Mouse (Mus musculus) spleen, postnatal 4 days (tissue): Measurements from ENCODE around the gene Dapp1.

Experiments used
- DNase-seq, 2 experiments: peaks; one replicate each; pipeline ENCODE4 v3.0.0; 2022; ENCODE audit warnings: low spot score in 2 of 2

The Dapp1 gene

DNA sequence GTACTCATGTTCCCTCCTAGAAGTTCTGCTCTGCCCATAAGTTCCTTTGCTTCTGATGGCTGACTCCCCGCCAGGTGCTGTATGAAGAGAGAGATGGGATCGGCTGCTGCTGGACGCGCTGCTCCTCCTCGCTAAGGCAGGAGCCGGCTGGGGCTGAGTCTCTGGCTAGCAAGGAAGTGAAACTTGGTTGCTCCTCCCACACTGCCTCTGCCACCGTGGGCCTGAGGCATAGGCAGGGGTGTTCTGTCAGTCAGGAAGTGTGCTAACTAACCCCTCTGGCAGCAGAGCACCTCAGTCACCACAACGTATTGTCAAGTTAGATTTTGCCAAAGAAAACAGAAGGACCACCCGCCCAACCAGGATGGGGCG lies at the start of gene Dapp1:
Gene Dapp1, minus strand, starts transcription at position 164 of the 369 bp plus-strand sequence.
- DNase-seq: peak; percentile 81 to 89

DNA sequence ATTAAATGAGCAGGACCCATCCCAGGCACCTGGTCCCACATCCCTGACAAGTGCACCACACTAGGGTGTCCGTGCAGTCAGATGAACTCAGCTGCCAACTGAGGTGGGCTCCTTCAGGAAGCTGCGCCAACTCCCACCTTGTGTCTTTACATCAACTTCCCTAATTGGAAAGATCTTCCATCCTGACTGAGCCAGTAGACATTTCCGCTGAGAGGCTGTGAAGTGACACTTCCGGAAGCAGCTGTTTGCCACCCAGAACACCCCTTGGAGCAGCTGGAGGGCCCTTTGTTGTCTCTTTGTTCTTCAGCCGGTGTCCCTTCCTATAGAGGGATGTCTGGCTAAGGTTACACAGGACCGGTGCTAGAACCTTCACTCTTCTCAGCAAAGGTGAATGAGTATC lies 49.2 kb upstream of the Dapp1 start:
- no peak for DNase-seq

DNA sequence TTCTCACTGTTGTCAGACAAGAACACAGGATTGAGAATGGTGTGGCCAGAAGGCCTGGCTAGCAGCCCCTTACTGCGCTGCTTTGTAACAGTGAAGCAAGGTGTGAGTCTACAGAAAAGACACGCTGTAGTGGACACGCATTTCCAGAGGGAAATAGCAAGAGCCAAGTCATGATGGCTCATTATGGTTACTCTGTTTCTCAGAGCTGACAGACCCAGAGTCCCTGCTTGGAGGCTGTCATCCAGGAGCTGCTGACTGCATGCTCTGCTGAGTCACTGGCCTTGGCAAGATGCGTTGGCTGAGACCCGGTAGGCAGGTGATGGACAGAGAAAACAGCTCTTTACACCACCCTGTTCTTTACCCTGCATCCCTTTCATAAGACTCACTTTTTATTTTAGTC lies 48.0 kb upstream of the Dapp1 start:
- DNase-seq: no peak

DNA sequence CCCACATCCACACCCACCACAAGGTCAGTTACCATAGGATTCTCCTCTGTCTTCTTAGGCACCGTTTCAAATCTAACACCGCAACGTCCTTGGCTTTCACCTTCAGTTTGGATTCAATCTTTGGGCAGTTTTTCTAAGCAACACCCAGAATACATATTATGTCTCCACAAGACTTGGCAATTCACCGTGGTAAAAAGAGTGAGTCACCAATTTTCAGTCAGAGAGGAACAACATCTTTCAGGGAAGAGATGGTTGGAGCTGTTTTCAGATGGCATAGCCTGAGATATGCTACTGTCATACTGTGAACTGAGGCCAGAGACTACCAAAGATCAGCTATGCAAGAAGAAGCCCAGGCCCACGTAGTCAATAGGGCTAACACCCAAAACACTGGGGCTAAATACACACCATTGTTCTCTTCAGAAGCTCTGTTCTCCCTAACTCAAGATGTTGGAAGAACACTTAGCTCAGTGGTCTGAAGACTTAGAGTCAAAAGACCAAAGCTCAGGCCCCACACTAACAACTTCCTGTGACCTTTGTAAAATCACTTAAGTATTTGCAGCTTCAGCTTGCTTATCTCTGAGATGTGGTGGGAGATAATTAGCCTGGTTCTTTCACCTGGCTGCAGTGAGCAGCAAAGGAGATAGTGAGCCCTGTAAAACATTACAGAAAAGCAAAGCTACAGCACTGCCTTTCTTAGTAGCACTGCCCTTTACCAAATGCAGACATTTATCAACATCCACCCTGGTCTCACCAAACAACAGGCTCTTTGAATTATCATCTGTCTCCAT lies 46.4 kb upstream of the Dapp1 start:
- DNase-seq: no peak

DNA sequence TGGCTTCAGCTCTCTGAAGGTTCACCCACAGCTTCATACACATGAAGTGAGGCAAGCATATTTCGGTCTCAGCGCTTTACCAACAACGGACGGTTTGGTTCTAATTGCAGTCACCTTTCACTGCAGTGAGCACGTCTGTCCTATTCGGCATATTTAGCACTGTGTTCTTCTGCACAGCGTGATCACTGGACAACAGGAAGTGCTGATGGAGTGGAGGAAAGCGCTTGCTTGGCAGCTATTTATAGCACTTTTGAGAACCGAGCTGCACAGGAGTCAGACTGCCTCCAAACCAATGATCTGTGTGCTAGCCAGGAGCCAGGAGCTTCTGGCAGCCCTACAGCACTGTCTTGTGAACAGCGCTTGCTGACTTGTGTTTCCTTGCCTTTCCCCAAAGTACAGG lies 44.9 kb upstream of the Dapp1 start:
- DNase-seq: no peak

DNA sequence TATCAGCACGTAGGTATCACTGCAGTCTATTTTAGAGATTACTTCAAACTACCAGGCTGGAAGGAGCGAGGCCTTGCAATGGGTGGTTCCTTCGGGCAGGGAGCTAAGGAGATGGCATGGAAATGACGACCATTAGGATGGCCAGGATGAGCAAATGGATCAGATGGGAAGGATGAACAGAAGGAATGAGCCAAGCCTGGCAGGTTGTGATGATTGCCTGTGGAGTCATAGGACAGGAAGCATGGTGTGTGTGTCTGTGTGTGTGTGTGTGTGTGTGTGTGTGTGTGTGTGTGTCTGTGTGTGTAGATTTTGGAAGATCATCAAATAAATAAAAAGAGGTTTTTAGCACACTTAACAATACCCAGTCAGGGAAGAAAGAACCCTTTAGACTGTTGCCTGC lies 41.3 kb upstream of the Dapp1 start:
- DNase-seq: no peak

DNA sequence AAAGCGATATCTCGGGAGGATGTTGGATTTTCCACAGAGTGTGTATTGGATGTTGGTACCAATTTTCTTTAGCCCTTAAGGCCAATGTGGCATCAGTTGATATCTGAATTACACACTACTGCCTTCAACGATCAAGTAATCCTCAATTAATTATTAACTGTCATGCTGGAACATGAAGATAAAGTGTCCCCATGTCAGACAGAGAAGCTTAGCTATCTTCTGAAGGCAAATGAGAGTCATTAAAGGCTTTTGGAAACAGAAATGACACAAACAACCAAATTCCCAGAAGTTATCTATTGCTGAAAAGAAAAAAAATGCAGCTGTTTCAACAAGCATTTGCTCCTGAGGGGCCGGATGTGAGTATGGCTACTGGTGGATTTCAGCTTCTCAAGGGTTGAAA lies 40.7 kb upstream of the Dapp1 start:
- DNase-seq: no peak

DNA sequence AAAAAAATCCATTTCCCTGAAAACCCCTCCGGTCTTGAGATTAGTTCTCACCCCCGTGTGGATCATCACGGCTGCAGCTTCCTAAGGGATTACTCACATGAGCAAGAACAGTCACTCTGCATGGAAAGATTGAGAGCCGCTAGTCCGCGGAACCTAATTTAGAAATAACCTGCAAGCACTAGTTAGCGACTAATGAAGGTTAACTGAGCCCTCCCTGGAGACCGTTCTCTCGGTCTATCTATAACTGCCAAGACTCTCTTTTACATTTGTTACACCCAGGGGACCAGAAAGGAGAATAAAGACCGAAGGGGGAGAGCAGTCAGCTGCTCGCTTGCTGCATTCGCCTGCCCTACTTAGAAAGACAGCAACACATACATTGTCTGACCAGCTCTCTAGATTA lies 35.5 kb upstream of the Dapp1 start:
- peak in 1 of 2 experiments; percentile 19 for DNase-seq

DNA sequence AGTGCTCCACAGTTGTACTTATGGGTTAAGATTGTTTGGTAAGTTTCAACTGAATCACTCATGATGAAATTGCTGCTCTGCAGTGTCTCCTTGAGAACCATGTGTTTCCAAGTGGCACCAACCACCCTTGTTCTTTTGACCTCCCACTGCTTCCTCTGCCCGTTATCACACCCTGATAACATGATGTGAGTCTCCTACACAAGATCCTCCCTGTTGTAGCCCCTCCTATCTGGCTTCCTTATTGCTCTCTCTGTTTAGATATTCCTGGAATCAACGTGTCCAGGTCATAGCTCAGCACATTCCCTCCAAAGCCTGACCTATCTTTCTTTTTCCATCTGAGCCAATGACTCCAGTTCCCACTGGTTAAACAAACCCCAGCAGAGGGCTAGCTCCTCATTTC lies 33.4 kb upstream of the Dapp1 start:
- DNase-seq: no peak

DNA sequence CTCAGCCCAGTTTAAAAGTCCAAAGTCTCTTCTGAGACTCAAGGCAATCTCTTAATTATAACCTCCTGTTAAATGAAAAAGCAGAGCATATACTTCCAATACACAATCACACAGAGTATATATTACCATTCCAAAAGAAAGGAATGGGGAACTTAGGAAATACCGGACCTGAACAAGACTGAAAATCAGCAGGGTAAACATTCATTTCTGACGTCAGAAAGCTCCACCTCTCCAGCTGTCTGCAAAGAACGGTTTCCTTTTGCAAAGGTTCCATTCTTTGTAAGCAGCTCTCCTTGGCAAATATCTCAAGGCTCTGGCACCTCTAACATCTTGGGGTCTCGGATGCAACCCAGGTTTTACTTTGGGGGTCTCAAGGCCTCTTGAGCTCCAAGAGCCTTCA lies 31.0 kb upstream of the Dapp1 start:
- no peak for DNase-seq

DNA sequence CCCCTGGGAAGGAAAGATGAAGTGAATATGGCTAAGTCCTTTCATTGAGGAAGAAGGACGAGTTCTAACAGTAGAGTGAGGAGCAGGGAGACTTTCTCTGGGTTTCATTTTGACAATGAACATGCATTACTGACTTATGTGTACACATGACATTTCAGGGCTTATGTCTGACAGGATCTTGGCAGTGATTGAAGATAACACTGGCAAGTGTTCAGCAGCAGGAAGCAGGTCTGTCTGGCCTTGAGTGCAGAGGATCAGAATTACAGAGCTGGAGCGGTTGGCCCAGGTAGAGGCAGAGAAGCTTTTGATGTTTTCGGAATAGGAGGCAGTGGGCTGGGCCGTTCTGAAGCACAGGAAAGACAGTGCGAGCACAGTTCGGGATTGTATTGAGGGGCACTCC lies 26.8 kb upstream of the Dapp1 start:
- no peak for DNase-seq

DNA sequence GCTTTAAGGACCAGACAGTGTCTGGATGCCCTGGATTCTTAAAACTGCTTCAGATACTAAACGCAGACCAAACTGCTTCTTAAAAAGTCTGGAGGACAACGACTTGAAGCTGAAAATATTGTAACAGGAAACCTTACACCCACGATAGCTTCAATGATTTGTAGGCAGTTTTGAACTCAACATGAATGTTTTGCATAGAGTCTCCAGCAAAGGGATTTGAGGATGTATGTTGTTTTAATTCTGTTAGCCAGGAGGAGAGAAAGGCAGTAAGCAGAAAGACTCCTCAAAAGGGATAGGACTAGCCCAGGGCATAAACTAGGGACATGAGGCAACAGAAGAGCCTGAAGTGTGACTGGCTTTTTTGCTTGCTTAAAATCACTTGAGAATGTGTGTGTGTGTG lies 25.6 kb upstream of the Dapp1 start:
- DNase-seq: no peak

DNA sequence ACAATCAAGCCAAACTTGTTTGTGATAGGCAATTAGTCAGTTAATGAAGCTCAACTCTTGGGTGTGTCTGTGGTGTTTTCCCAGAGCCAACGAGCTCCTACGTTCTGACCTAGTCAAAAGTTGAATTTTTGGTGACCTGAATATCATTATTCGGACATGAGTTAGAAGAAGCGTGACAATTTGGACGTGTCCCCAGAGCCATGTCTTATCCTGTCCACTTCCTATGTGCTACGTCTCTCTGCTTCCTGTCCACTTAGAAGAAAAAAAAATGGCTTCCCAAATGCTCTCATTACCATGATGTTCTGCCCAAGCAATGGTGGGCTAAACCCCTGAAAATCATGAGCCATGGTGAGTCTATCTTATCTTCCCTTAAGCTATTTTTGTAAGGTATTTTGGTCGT lies 21.9 kb upstream of the Dapp1 start:
- no peak for DNase-seq

DNA sequence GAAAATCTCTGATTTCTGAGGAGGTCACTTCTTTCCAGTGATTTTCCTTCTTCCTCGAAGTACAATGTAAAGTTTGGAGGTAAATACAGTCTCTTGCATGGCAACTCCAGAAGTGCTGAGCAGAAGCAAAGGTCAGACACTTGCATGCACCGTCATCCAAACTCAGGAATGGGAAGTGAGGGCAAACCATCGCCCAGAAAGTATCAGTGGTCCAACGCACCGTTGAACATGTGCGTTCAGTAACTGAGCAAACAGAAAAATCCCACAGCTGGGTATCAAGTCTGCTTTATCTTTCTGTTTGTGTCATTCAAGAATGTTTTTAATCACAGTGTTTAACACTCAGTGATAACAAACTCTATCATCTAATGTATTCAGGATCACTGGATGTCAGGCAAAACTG lies 21.2 kb upstream of the Dapp1 start:
- no peak for DNase-seq

DNA sequence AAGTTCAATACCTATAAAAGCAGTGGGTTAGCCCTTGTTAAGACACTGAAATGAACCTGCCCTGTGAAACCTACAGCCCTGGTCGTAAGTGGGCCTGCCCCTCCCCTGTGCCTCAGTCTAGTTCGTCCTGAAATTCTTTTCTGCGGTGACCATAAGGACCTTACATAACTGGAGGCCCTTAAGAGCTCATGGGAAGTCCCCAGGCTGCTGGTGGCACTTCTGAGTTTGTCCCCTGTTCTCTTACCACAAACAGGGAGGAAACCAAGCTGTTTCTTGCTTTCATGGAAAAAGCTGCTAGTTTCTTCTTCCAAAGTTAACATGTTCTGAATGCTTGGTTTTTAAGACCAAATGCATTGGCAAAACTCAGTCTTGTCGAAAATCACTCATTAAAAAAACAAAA lies 20.5 kb upstream of the Dapp1 start:
- DNase-seq: no peak

DNA sequence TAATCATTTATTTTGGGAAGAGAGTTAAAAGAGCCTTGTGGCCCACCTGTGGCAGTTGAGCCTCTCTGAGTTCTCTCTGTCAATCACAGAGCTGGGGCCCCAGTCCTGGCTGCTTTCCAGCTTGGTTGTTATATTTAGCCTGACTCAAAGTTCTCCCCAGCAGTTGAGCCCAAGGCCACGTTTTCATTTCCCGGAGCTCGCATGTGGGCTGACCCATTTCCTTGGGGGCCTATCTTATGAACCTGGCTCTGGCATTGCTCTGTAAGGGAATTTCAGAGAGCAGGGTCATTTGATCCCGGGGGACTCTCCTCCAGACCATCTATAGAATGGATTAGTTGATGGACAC lies 19.4 kb upstream of the Dapp1 start:
- no peak for DNase-seq

DNA sequence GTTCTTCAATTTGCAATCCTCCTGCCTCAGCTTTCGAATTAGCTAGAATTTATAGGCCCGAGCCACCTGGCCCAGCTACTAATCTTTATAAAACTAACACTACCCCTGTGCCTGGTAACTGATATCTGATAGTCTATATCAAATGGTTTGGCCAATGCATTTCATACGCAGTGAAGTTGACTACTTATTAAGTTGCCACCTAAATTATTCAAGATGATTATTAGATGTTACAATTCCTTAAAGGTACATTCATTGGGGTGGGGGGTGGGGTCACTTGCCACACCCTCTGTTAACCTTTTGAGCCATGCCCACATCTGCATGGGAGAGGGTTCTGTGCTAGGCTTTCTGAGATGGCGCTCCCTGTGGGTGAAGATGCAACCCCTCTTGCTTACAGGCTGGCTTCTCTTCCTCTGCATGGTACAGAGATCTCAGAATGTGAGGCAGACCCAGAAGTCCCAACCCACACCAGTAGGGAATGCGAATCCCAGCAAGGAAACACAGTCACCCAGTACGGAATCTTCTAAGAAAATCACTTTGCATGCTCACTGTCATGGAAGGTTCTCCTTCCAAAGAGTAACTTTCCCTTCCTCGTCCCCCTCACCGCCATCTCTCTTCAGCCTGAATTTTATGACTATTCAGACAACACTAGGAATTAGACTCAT lies 18.8 kb upstream of the Dapp1 start:
- no peak for DNase-seq

DNA sequence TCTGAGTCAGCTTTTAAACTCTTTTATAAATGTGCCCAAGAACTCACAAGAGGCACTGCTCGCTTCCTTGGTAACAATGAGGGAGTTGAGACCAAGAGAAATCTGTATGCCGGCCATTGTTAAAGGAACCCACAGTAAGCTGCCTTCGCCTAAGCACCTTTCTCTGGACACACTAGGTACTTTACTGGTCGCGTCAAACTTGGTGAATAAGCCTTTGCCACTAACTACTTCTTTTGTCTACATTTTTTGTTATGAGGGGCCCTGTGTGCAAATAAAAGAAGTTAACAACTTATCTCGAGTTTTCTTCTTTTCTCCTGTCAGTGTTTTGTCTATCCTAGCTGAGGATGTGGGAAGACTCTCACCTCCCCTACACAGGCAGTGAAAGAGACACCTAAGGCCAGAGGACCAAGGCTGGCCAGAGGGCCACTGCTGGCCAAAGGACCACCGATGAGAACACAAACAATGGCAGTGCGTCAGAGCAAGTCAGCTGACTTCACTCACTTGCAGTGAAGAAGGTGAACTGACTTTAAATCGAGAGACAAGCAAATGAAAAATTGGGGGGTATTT lies 18.0 kb upstream of the Dapp1 start:
- DNase-seq: no peak

DNA sequence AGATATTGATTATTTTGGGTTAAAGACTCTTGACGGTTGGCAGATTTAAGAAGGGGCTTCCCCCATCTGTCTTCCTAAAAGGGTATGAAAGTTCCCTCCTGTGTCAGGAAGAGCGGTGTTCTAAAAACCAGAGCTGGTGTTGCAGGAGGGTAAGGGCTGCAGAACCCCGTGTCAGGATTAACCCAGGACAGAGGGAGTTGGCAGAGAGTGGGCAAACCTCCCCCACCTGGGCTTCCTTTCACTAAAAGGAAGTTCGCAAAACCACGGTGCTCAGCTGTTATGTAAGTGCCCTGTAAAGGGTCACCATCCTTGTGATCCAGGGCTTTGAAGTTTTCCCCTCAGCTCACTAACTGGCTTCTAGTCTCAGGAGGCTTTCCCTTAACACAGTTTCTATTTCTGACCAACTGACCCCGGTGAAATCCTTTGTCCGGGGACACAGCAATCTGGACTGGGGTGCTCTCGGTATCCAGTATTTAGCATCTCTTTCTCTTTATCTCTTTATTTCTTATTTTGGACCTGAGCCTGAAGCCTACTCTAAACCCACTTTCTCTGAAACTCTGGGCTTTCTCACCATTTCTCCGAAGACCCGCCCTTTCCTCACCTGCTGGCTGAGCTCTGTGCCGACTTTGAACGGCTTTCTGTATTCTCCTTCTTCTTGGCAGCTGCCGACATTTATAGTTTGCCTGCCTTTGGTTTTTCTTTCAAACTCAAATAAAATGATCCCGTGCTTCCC lies 17.3 kb upstream of the Dapp1 start:
- DNase-seq: no peak

DNA sequence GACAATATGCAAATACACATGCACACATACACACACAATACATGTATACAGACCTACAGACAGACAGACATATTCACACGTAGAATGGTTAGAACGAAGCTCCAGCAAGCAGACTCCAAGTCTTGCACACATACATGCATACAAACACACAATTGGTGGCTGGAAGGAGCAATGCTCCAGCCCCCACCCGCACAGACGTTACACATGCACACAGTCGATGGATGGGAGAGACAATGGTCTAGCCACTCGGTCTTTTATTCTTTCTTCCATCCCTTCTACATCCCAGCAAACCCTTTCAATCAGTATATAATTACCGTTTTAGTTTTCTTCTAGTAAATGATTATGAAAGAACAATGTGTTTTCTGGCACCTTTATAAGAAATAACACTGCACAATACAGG lies 14.1 kb upstream of the Dapp1 start:
- no peak for DNase-seq

DNA sequence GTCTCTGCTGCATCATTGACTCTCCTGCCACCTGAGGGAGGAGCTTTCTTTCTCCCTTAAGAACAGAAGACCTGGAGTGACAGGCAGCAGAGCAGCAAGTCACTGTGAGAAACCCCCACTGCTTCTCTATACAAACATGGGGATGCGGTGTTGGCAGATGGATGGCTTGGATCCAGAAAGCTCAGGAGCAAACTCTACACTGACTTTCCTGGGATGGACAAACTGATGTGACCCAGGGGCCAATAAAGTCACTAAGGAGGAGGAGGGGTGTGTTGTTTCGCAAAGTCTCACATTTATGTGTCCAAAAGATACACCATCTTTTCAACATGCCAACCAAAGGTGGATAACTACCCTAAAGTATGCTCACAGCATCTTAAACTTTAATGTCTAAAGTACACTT lies 12.9 kb upstream of the Dapp1 start:
- no peak for DNase-seq

DNA sequence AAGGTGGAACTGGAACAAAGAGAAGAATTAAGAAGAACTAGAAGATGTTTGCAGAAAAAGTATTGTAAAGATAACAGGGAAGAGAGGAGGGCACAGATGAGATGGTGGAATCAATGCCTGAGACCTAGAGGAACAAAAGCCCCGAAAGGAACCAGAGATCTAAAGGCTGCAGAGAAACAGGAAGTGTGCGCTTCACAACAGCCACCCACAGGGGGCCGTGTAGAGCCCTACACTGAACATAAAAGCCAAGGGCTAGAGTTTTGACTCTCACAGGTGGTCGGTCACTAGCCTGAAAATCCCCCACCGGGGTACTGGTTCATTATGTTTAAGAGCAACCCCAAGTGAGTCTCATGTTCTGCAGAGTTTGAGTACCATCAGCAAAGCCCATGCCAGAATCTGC lies 11.0 kb upstream of the Dapp1 start:
- DNase-seq: no peak

DNA sequence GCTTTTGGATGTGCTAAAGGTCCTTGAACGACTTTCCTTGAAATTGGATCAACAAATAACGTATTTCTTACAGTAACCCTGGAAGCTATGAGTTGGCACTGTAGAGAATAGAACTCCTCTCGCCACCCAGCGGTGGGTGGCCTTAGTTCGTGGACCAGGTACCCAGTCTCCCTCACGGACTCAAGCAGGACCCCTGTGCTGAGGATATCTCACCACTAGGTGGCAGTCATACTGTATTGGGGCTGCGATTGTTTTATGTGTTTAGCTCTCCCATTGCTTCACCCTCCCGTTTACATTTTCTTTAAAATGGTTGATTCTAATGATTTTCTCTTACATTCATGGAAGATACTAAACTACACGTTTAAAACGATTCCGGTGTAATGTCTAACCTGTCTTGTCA lies 9.8 kb upstream of the Dapp1 start:
- peak; percentile 87 to 91 for DNase-seq
